Mouse (Mus musculus): ENCODE data around the gene Fam69a. TPM values are rescaled to one million over a fixed set of nuclear protein-coding genes. Genes with fewer than 3 reads are reported as not detected.

Gene Fam69a
- polyA plus RNA-seq, 2 experiments from 2014 or later: 66.3 to 87.7 TPM

Other genes starting within 250 kb of the Fam69a start
- under 1 TPM in 1 of 2 experiments, not detected in 1; 0.32 TPM for gene Ube2d2b, start 157.0 kb downstream of the Fam69a start, polyA plus RNA-seq (2017; shearing (Covaris generic))
- gene Evi5, start 112.0 kb downstream of the Fam69a start, polyA plus RNA-seq (2017; shearing (Covaris generic)): 1 to 10 TPM; 1.1 to 2.1 TPM
- 100 to 1,000 TPM in 1 of 2 experiments, 10 to 100 TPM in 1; 99.1 to 122 TPM for gene Rpl5, start 86.6 kb downstream of the Fam69a start, polyA plus RNA-seq (2017; shearing (Covaris generic))
- gene Mtf2, start 78.6 kb upstream of the Fam69a start, polyA plus RNA-seq (2017; shearing (Covaris generic)): 10 to 100 TPM; 52.0 to 56.9 TPM
- 100 to 1,000 TPM; 111 to 117 TPM for gene Tmed5, start 145.5 kb upstream of the Fam69a start, polyA plus RNA-seq (2017; shearing (Covaris generic))
- 1 to 10 TPM in 1 of 2 experiments, under 1 TPM in 1; 0.98 to 2.0 TPM for gene Ccdc18, start 145.8 kb upstream of the Fam69a start, polyA plus RNA-seq (2017; shearing (Covaris generic))

Measured in CD4-positive, CD25-positive, alpha-beta regulatory T cell, adult 4 months (primary cell).